14 mouse cellular contexts compared by ENCODE assay signal in genomic region chr5:118966901-118967300, GRCm38 (mm10).
"Had no signal": no experiment of that assay in that cellular context is flagged by ENCODE, and none has a peak within 500 bp of the region (broad histone marks: within the 10 kb centered on the region; RNA-seq: fewer than 3 reads in every experiment).

No protein-coding gene starts in this region.

- H3K9me3 ChIP-seq: limb, embryonic 15.5 days; liver, embryonic 13.5 days; lung, embryonic 15.5 days; midbrain, embryonic 13.5 days; stomach, embryonic 15.5 days had no signal

- H3K27ac ChIP-seq: limb, embryonic 15.5 days; liver, embryonic 13.5 days; lung, embryonic 15.5 days; macrophage; midbrain, embryonic 13.5 days; stomach, embryonic 15.5 days had no signal

- H3K4me1 ChIP-seq: limb, embryonic 15.5 days; liver, embryonic 13.5 days; megakaryocyte, embryonic 14.5 days; midbrain, embryonic 13.5 days; stomach, embryonic 15.5 days had no signal

- DNase-seq: layer of hippocampus, adult 9-11 months; layer of hippocampus, postnatal 36 days; liver, embryonic 13.5 days; liver, postnatal 0 days; lung, postnatal 14 days; right cerebral cortex, postnatal 14 days; thymus, adult 2 months; thymus, postnatal 25 days had no signal

- H3K27me3 ChIP-seq: limb, embryonic 15.5 days; liver, embryonic 13.5 days; lung, embryonic 15.5 days; megakaryocyte, embryonic 14.5 days; stomach, embryonic 15.5 days had no signal

- H3K4me3 ChIP-seq: limb, embryonic 15.5 days; liver, embryonic 13.5 days; lung, embryonic 15.5 days; megakaryocyte, embryonic 14.5 days; midbrain, embryonic 13.5 days; stomach, embryonic 15.5 days had no signal

- H3K36me3 ChIP-seq: limb, embryonic 15.5 days; liver, embryonic 13.5 days; lung, embryonic 15.5 days; midbrain, embryonic 13.5 days; stomach, embryonic 15.5 days had no signal
